Comparison of ENCODE assay signal across 10 mouse cellular contexts in genomic region chr9:73557805-73558204, GRCm38 (mm10).
DNase-seq lines count a peak whose midpoint lies in the region; ATAC-seq and TF ChIP-seq lines count a peak whose summit lies in the region.
"Had no signal": no experiment of that assay in that cellular context is flagged by ENCODE, and none has a peak within 500 bp of the region (broad histone marks: within the 10 kb centered on the region; RNA-seq: fewer than 3 reads in every experiment).

No protein-coding gene starts in this region.

- no peak for ATAC-seq in hindbrain, embryonic 14.5 days (ENCODE audit: low FRiP score)
- no peak for ATAC-seq in hindbrain, embryonic 13.5 days (ENCODE audit: low FRiP score)
- no peak for ATAC-seq in hindbrain, postnatal 0 days
- no peak for ATAC-seq in limb, embryonic 11.5 days (ENCODE audit: insufficient number of reproducible peaks, low FRiP score, low TSS enrichment, low read depth)

- TF ChIP-seq CTCF in hindbrain, postnatal 0 days (IDR thresholded peaks at IDR 0.05; ENCODE audit: low read depth): peak; percentile 73

- H3K36me3 ChIP-seq in hindbrain, embryonic 14.5 days (replicated peaks; ENCODE audit: control insufficient read depth, insufficient read depth): no peaks in the 10 kb centered on the region
- H3K36me3 ChIP-seq in hindbrain, embryonic 13.5 days: no peaks in the 10 kb centered on the region
- H3K36me3 ChIP-seq in hindbrain, postnatal 0 days (ENCODE audit: insufficient read depth, low read length): no peaks in the 10 kb centered on the region
- H3K36me3 ChIP-seq in limb, embryonic 11.5 days (ENCODE audit: control insufficient read depth, insufficient read depth, low read length): no peaks in the 10 kb centered on the region
- H3K36me3 ChIP-seq: embryonic facial prominence, embryonic 12.5 days; limb, embryonic 13.5 days had no signal

- 84% methylated on average over 2 of the region's 2 CpGs for WGBS in hindbrain, embryonic 14.5 days
- 70% methylated on average over 2 of the region's 2 CpGs for WGBS in hindbrain, embryonic 13.5 days
- 61% methylated on average over 2 of the region's 2 CpGs for WGBS in hindbrain, postnatal 0 days
- 47% methylated on average over 2 of the region's 2 CpGs for WGBS in limb, embryonic 11.5 days

- DNase-seq in hindbrain, embryonic 14.5 days (ENCODE audit: low spot score): peak; percentile 58
- peak; percentile 82 for DNase-seq in R1 (ENCODE audit: low read depth, low spot score)
- peak; percentile 47 for DNase-seq in cerebellum, adult 9-11 months
- DNase-seq in hindbrain, postnatal 0 days (ENCODE audit: low spot score): peak; percentile 44
- peak; percentile 74 for DNase-seq in limb, embryonic 11.5 days (ENCODE audit: low spot score)
- peak; percentile 57 to 66 for DNase-seq in right cerebral cortex, adult 2 months (ENCODE audit: low spot score in 2 of 2)
- DNase-seq in MN1 (ENCODE audit: low spot score): no peak

- 0 out of 2 replicates have a peak, but pooled peaks cover under 1% of the 10 kb centered on the region for H3K4me1 ChIP-seq in hindbrain, embryonic 14.5 days (replicated peaks; ENCODE audit: control insufficient read depth, insufficient read depth, low read length)
- no peaks in the 10 kb centered on the region for H3K4me1 ChIP-seq in hindbrain, embryonic 13.5 days (replicated peaks)
- H3K4me1 ChIP-seq in hindbrain, postnatal 0 days (ENCODE audit: insufficient read depth, low read length): no peaks in the 10 kb centered on the region
- no peaks in the 10 kb centered on the region for H3K4me1 ChIP-seq in limb, embryonic 11.5 days (ENCODE audit: control insufficient read depth, insufficient read depth, low read length)
- H3K4me1 ChIP-seq: embryonic facial prominence, embryonic 12.5 days had no signal

- no peaks in the 10 kb centered on the region for H3K27me3 ChIP-seq in hindbrain, embryonic 14.5 days (ENCODE audit: control insufficient read depth, insufficient read depth, low read length)
- H3K27me3 ChIP-seq in hindbrain, embryonic 13.5 days: no peaks in the 10 kb centered on the region
- no peaks in the 10 kb centered on the region for H3K27me3 ChIP-seq in hindbrain, postnatal 0 days (ENCODE audit: insufficient read depth, low read length)
- H3K27me3 ChIP-seq in limb, embryonic 11.5 days (ENCODE audit: control insufficient read depth, insufficient read depth, low read length): no peaks in the 10 kb centered on the region
- H3K27me3 ChIP-seq: embryonic facial prominence, embryonic 12.5 days; limb, embryonic 13.5 days had no signal

- H3K27ac ChIP-seq in hindbrain, embryonic 14.5 days: no peak overlapping the region
- H3K27ac ChIP-seq in hindbrain, embryonic 13.5 days: no peak overlapping the region
- no peak overlapping the region for H3K27ac ChIP-seq in hindbrain, postnatal 0 days
- no peak overlapping the region for H3K27ac ChIP-seq in limb, embryonic 11.5 days (replicated peaks; ENCODE audit: low read depth, low read length)
- H3K27ac ChIP-seq: embryonic facial prominence, embryonic 12.5 days; limb, embryonic 13.5 days had no signal

- H3K9ac ChIP-seq in hindbrain, embryonic 14.5 days: no peak overlapping the region
- no peak overlapping the region for H3K9ac ChIP-seq in hindbrain, embryonic 13.5 days
- H3K9ac ChIP-seq in hindbrain, postnatal 0 days (replicated peaks; ENCODE audit: low read length): no peak overlapping the region
- no peak overlapping the region for H3K9ac ChIP-seq in limb, embryonic 11.5 days (ENCODE audit: low read length)
- H3K9ac ChIP-seq: embryonic facial prominence, embryonic 12.5 days; limb, embryonic 13.5 days had no signal

- no peaks in the 10 kb centered on the region for H3K9me3 ChIP-seq in hindbrain, embryonic 14.5 days (ENCODE audit: control insufficient read depth, low read length)
- no peaks in the 10 kb centered on the region for H3K9me3 ChIP-seq in hindbrain, embryonic 13.5 days
- H3K9me3 ChIP-seq in hindbrain, postnatal 0 days (ENCODE audit: low read length): no peaks in the 10 kb centered on the region
- H3K9me3 ChIP-seq in limb, embryonic 11.5 days (ENCODE audit: control insufficient read depth, low read length): no peaks in the 10 kb centered on the region
- H3K9me3 ChIP-seq: embryonic facial prominence, embryonic 12.5 days; limb, embryonic 13.5 days had no signal

- no peak overlapping the region for H3K4me2 ChIP-seq in hindbrain, embryonic 14.5 days (replicated peaks)
- H3K4me2 ChIP-seq in hindbrain, embryonic 13.5 days: no peak overlapping the region
- H3K4me2 ChIP-seq in hindbrain, postnatal 0 days (ENCODE audit: low read depth, low read length): no peak overlapping the region
- H3K4me2 ChIP-seq in limb, embryonic 11.5 days (ENCODE audit: low read depth, severe bottlenecking): no peak overlapping the region
- H3K4me2 ChIP-seq: embryonic facial prominence, embryonic 12.5 days; limb, embryonic 13.5 days had no signal

- no peak overlapping the region for H3K4me3 ChIP-seq in hindbrain, embryonic 14.5 days (replicated peaks; ENCODE audit: low read length)
- no peak overlapping the region for H3K4me3 ChIP-seq in hindbrain, embryonic 13.5 days
- H3K4me3 ChIP-seq in hindbrain, postnatal 0 days (ENCODE audit: low read length): no peak overlapping the region
- no peak overlapping the region for H3K4me3 ChIP-seq in limb, embryonic 11.5 days (ENCODE audit: low read depth, low read length)
- H3K4me3 ChIP-seq: embryonic facial prominence, embryonic 12.5 days; limb, embryonic 13.5 days had no signal
